Mouse (Mus musculus): ENCODE data around the gene Gm9803. TPM values are rescaled to one million over a fixed set of nuclear protein-coding genes. Genes with fewer than 3 reads are reported as not detected.

Gene Gm9803
- polyA plus RNA-seq, 1 experiment from 2014 or later: 14.3 TPM

- Histone ChIP-seq H3K27ac (replicated peaks) (no peak overlapping the region), H3K4me2 (replicated peaks; ENCODE audit: low read depth) (no peak overlapping the region), H3K4me1 (replicated peaks; ENCODE audit: control insufficient read depth, insufficient read depth) (no peaks in the 10 kb centered on the region), H3K9me3 (ENCODE audit: control insufficient read depth, low read length) (no peaks in the 10 kb centered on the region), H3K4me3 (ENCODE audit: low read depth, low read length) (no peak overlapping the region), H3K36me3 (ENCODE audit: control insufficient read depth, insufficient read depth, low read length) (no peaks in the 10 kb centered on the region), H3K9ac (ENCODE audit: low read length) (no peak overlapping the region), H3K27me3 (ENCODE audit: control insufficient read depth, insufficient read depth, low read length) (no peaks in the 10 kb centered on the region)
- WGBS: 44% methylated on average over 6 of the region's 6 CpGs
- ATAC-seq (ENCODE audit: low FRiP score, low TSS enrichment): peak; percentile 66
- no peak for TF ChIP-seq EP300 (optimal IDR thresholded peaks at IDR 0.05)
- no peak for TF ChIP-seq CTCF (IDR thresholded peaks at IDR 0.05; ENCODE audit: low read depth)
- DNase-seq (ENCODE audit: low spot score): peak; percentile 45
These were observed 6.8 kb upstream of the Gm9803 start for GRCm38 (mm10) chr10:43516992-43517660.

- WGBS: 30% methylated on average over 4 of the region's 4 CpGs
- Histone ChIP-seq H3K4me3 (ENCODE audit: low read depth, low read length) (no peak overlapping the region), H3K9ac (ENCODE audit: low read length) (no peak overlapping the region), H3K4me2 (replicated peaks; ENCODE audit: low read depth) (no peak overlapping the region), H3K4me1 (replicated peaks; ENCODE audit: control insufficient read depth, insufficient read depth) (no peaks in the 10 kb centered on the region), H3K36me3 (ENCODE audit: control insufficient read depth, insufficient read depth, low read length) (no peaks in the 10 kb centered on the region), H3K27me3 (ENCODE audit: control insufficient read depth, insufficient read depth, low read length) (no peaks in the 10 kb centered on the region), H3K27ac (replicated peaks) (0 out of 2 replicates have a peak overlapping the region, but pooled peaks have one; percentile 14), H3K9me3 (ENCODE audit: control insufficient read depth, low read length) (no peaks in the 10 kb centered on the region)
- DNase-seq (ENCODE audit: low spot score): peak; percentile 45
- ATAC-seq (ENCODE audit: low FRiP score, low TSS enrichment): peak; percentile 42; the same call in 1 of the 2 replicates
- TF ChIP-seq CTCF (IDR thresholded peaks at IDR 0.05; ENCODE audit: low read depth) (no peak), EP300 (optimal IDR thresholded peaks at IDR 0.05) (no peak)
These were observed 6.0 kb upstream of the Gm9803 start for GRCm38 (mm10) chr10:43517836-43518235.

GRCm38 (mm10) chr10:43518368-43518767 lies 5.5 kb upstream of the Gm9803 start:
- no peak overlapping the region for H3K4me3 ChIP-seq (ENCODE audit: low read depth, low read length)
- no peaks in the 10 kb centered on the region for H3K9me3 ChIP-seq (ENCODE audit: control insufficient read depth, low read length)
- no peaks in the 10 kb centered on the region for H3K4me1 ChIP-seq (replicated peaks; ENCODE audit: control insufficient read depth, insufficient read depth)
- ATAC-seq (ENCODE audit: low FRiP score, low TSS enrichment) (no peak), DNase-seq (ENCODE audit: low spot score) (peak; percentile 26)
- 72% methylated on average over 13 of the region's 13 CpGs for WGBS
- no peak overlapping the region for H3K9ac ChIP-seq (ENCODE audit: low read length)
- no peak overlapping the region for H3K4me2 ChIP-seq (replicated peaks; ENCODE audit: low read depth)
- no peaks in the 10 kb centered on the region for H3K27me3 ChIP-seq (ENCODE audit: control insufficient read depth, insufficient read depth, low read length)
- TF ChIP-seq EP300 (optimal IDR thresholded peaks at IDR 0.05) (no peak), CTCF (IDR thresholded peaks at IDR 0.05; ENCODE audit: low read depth) (no peak)
- no peaks in the 10 kb centered on the region for H3K36me3 ChIP-seq (ENCODE audit: control insufficient read depth, insufficient read depth, low read length)
- H3K27ac ChIP-seq (replicated peaks): no peak overlapping the region

GRCm38 (mm10) chr10:43519977-43520376 lies 3.9 kb upstream of the Gm9803 start:
- Histone ChIP-seq H3K27me3 (ENCODE audit: control insufficient read depth, insufficient read depth, low read length) (no peaks in the 10 kb centered on the region), H3K9me3 (ENCODE audit: control insufficient read depth, low read length) (no peaks in the 10 kb centered on the region), H3K9ac (ENCODE audit: low read length) (no peak overlapping the region), H3K4me2 (replicated peaks; ENCODE audit: low read depth) (no peak overlapping the region), H3K4me3 (ENCODE audit: low read depth, low read length) (no peak overlapping the region), H3K36me3 (ENCODE audit: control insufficient read depth, insufficient read depth, low read length) (no peaks in the 10 kb centered on the region), H3K27ac (replicated peaks) (no peak overlapping the region), H3K4me1 (replicated peaks; ENCODE audit: control insufficient read depth, insufficient read depth) (no peaks in the 10 kb centered on the region)
- ATAC-seq (ENCODE audit: low FRiP score, low TSS enrichment): no peak
- TF ChIP-seq EP300 (optimal IDR thresholded peaks at IDR 0.05) (no peak), CTCF (IDR thresholded peaks at IDR 0.05; ENCODE audit: low read depth) (no peak)
- 96% methylated on average over 2 of the region's 2 CpGs for WGBS
- DNase-seq (ENCODE audit: low spot score): no peak

GRCm38 (mm10) chr10:43527283-43528269 lies 3.7 kb downstream of the Gm9803 start:
- Histone ChIP-seq H3K4me2 (replicated peaks; ENCODE audit: low read depth) (no peak overlapping the region), H3K4me3 (ENCODE audit: low read depth, low read length) (no peak overlapping the region), H3K27me3 (ENCODE audit: control insufficient read depth, insufficient read depth, low read length) (no peaks in the 10 kb centered on the region), H3K9ac (ENCODE audit: low read length) (no peak overlapping the region; the same call in 1 of the 2 replicates), H3K4me1 (replicated peaks; ENCODE audit: control insufficient read depth, insufficient read depth) (no peaks in the 10 kb centered on the region), H3K36me3 (ENCODE audit: control insufficient read depth, insufficient read depth, low read length) (peaks cover 13% of the 10 kb centered on the region), H3K9me3 (ENCODE audit: control insufficient read depth, low read length) (no peaks in the 10 kb centered on the region), H3K27ac (replicated peaks) (peak overlapping the region; percentile 35)
- 45% methylated on average over 15 of the region's 15 CpGs for WGBS
- DNase-seq (ENCODE audit: low spot score) (peak; percentile 48), ATAC-seq (ENCODE audit: low FRiP score, low TSS enrichment) (peak; percentile 75)
- no peak for TF ChIP-seq EP300 (optimal IDR thresholded peaks at IDR 0.05)
- peak; percentile 25 for TF ChIP-seq CTCF (IDR thresholded peaks at IDR 0.05; ENCODE audit: low read depth)

Data from stomach, postnatal 0 days (tissue).